Mouse (Mus musculus) CD4-positive helper T cell, adult 2 months (primary cell): ENCODE measurements around the gene Foxo3.

Experiments used
- DNase-seq: peaks from one replicate; pipeline ENCODE4 v3.0.0-alpha.2; 2012; ENCODE audit warnings: low read depth, missing footprints, low spot score

The Foxo3 gene

DNA sequence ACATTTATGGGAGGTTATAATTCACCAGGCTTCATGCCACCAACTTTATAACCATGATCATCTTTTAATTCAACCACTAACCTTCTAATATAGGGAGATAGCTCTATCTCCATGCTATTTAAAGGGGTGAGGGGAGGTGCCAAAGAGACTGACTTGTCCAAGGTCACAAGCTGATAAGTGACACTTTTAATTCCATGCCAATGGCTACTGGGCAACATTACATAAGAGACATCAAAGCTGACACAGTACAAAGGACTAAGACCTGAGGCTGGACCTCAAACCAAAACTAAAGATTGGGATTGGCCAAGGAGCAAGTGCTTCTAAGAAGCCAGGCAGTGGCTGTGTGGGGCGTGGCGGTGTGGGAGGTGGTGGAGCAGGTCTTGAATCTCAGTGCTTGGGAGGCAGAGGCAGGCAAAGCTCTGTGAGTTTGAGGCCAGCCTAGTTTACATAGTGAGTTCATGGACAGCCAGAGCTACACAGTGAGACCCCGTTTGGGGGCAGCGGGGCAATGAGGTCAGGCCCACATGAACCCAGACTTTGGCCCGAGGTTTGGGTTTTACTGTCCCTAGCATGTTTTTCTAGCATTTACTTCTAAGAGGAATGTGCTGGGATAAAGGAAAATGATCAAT lies 46.0 kb downstream of the Foxo3 start:
- no peak for DNase-seq

DNA sequence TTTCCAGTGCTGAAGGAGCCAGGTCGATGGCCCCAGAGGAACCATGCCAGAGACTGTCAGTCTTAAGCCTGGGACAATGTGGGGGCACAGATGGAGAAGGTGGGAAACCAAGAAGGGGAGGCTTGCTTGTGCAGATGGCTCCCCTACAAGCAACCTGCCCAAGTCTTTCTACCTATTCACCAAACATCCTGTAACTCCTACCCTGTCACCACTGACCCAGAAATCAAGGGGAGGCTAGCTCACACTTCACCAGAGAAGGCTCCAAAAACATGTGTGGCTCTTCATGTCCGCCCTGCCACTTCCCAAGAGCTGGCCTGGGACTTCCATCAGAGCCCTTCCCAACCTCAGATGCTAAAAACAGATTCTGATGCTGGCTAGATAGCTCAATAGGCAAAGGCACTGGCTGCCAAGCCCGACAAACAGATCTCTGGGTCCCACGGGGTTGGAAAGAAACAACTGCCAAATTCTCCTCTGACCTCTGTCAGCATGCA lies 48.8 kb downstream of the Foxo3 start:
- DNase-seq, result no peak

DNA sequence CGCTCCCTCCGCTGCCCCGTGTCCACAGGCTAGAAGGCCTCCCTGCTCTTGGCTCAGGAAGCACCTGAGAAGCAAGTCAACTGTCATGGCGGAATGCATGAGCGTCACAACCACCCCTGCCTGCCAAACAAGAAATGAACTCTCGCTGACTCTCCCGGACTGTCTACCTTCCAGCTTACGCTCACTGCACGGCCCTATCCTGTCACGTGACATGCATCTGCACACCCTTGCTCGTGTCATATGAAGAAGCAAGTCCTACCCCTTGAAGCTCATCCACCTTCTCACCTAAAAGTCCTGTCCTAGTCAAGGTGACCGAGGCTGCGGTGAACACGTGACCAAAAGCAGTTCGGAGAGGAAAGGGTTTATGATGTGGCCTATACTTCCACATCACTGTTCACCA lies 50.4 kb downstream of the Foxo3 start:
- DNase-seq, result peak; percentile 20

DNA sequence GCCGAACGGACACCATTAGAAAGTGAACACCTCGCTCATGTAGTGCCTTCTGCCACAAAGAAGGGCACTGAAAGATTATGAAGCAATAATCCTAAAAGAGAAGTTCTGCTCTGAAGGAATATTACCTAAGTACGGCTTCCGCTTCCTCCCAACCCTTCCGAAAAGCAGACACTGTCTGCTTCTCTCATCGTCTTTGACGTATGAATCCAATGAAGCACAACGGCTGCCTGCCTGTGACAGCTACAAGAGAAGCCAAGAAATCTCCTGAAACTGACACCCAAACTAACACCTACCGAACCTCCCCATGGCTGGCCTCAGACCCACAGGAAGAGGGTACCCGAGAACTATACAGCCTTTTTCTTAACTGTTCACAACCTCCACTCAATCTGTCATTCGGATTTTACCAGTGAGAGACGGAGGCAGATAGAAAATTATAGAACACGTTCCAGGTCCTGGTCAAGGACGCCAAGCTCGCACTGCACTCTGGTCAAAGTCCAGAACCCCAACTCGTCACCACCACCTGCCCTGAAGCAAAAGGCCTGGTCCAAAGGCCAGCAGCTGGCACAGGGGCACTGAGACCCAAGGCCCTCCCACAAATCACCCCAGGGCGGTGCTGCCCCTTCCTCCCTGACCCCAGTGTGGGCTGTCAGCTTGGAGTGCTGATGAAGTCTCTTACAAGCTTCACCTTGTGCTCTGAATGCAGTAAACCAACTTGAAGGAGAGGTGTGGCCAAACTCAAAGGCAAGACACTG lies 51.2 kb downstream of the Foxo3 start:
- DNase-seq, result no peak

DNA sequence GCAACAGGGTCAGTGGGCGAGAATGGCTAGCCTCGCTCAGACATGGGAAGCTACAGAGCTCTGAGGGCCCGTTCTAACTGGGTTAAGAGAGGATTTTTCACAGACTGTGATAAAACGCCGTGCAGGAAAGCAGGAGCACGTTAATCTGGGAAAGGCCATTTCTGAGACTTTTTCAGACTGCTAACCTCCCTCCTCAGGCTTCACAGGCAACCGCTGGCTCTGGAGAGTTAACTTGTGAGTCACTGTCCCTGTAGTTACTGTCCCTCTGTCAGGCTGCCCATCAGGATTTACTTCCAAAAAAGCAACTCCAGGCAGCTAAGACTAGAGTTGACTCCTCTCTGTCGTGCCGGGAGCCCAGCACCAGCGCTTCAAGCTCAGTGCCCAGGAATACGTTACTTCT lies 54.6 kb downstream of the Foxo3 start:
- DNase-seq, result no peak

DNA sequence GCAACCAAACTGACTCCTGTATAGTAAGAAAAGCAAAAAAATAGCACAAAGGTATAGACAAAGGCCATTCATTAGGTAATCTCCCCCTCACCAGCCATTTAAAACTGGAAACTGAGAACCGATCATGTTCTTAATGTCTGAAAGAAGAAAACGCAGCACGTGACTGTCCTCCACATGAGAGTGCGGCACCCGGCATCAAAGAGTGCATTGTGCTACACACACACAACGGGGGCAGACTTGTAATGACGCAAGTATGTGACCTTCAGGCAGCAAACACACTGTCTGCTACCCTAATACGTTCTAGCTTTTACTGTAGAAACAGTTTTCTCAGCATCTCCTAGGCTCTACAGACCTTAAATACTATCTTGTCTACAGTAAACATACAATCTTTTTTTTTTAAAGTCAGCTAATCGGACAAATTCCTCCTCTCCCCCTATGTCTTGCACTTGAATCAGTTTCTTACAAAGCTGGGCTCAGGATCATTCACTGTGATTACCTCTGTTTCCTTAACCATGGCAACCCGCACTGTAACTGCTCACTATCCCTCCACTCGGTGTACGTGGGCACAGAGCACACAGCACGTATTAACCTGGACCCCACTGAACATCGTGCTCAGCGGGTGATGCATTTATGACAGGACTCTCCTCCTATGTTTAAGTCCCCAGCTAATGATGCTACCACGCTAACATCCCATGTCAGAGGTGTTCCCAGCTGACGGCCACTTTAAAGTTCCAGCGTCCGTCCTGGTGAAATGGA lies 55.2 kb downstream of the Foxo3 start:
- DNase-seq, result no peak

DNA sequence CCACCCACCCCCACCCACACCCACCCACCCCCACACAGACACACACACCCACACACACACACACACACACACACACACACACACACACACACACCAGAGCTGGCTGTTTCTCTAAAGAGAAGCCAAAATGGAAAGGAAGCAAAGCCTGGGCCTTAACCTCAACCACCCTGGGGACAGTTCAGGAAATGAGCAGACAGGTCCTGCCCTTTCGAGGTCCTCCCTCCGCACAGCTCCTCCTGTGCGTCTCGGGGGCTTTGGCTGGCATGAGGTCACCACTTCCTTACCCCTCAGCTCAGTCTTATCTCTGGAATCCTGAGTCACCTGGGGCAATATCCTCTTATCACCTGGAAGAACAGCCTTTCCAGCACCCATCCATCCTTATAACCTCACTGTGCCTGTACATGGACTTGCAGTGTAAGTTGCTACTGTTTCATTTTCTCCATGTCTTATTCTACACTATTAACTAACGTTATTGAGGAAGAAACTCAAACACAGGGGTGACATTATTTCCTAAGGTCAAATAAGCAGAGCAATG lies 56.1 kb downstream of the Foxo3 start:
- peak; percentile 19 for DNase-seq

DNA sequence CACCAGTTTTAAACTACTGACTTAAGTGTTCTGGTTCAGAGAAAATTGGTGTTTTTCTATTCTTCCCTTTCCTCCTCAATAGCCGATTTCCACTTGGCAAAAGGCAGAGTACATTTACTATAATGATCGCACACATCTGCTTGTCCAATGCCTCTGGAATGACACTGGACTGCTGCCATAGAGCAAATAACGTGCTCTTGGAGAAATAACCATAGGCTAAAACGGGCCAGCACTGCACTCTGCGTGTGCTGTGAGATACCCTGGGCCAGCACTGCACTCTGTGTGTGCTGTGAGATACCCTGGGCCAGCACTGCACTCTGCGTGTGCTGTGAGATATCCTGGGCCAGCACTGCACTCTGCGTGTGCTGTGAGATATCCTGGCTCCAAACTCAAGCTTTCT lies 65.1 kb downstream of the Foxo3 start:
- DNase-seq, result no peak

DNA sequence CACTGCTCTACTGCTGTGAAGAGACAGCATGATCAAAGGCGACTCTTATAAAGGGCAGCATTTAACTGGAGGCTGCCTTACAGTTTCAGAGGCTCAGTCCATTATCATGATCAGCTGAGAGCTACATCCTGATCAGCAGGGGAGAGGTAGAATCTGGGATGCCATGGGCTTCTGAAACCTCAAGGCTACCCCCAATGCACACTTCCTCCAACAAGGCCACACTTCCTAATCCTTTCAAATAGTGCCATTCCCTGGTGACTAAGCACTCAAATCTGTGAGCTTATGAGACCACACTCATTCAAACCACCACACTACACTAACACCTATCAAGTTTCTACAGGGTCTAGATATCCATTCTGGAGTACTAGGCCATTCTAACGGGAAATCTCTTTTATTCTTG lies 65.9 kb downstream of the Foxo3 start:
- DNase-seq, result no peak

DNA sequence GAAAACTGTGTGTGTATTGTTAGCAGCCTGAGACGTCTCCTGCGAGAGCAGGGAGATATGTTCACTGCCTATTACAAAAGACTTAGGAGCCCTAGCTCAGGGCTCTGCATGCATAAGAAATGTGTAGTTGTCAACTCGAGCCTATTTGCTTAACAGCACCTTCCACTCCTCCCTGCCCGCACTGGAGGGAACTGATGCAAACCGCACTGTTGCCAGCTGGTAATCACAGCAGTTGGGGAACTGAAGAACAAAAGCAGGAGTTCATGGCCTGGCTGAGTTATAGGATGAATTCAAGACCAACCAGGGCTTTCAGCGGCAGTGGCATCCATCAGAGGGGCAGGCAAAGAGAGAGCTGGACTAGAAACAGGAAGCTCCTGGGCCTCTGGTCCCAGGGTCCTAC lies 66.7 kb downstream of the Foxo3 start:
- DNase-seq, result no peak

DNA sequence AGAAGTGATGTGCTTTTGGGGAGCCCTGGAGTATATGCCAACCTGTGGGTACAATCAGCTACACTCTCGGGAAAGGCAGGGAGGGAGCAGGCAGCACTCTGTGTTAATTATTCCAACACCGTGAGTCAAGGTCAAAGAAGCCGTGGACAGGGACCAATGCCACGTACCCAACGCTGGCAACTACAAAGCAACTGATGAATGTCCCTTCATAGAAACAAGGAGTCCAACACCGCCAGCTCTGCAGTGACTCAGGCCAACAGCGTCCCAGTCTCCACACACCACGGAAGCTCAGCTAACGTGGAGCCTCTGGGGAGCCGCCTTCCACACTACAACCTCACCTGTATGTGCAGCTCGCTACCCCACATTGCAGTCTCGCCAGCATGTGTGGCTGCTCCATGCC lies 68.9 kb downstream of the Foxo3 start:
- no peak for DNase-seq

DNA sequence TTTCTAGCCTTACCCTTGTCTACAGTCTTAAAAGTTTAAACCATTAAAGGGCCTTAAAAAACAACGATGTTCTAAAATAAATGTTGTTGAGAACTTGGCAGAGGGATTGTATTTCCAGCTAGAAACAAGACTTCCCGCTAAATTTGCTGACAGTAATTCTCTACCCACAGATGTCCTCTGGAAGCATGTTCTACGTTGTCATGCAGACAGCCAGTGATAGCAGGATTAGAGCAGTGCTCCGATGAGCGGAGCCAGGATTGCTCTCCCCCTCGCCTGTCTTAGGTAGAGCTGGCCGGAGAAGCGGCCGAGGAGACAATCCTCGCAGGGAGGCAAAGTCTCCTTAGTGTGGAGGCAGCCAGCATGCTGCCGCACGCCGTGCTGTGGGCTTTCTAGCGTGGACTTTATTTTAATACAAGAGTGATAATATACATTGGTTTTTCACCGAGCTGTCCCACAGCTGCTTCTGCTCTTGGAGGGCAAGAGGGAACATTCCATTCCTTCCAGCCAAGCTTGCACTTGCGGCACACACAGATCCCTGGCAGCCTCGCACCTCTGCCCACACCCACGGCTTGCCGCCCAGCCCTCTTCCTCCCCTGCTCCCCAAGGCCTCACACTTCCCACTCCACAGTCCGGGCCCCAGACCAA lies 71.7 kb downstream of the Foxo3 start:
- no peak for DNase-seq

DNA sequence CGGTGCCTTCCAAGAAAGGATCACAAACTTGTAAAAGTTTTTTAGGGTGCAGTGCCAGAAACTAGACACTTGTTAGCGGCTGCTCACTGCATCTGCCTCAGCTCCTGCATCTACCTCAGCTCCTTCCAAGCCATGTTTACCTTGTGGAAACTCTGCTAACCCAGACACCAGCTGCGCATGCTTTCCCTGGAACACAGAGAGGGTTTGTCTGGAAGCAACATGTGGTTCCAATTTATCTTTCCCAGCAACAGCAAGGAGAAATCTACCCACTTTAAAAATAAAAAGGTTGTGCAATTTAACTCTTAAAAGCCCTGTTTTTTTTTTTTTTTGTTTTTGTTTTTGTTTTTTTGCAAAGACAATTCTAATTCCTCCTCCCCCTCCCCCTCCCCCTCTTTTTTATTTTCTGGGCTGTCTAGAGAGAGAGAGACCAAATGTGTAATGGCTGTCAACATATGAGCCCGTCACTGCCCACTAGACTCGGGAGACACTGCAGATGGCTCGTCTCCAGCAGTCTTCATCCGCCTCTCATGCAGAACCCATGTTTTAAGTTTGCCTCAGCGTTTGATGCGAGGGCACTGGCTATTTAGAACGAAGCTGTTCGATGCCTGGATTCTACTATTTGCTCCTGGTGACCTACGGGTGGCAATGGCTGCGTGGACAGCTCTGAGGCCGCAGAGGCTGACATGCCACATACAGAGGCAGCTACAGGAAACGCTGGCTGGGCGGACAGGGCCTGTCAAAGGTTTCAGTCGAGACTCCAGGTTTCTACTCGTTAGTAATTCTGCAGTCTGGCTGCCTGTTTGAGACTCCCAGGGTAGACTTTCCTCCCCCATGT lies 73.0 kb downstream of the Foxo3 start:
- no peak for DNase-seq

DNA sequence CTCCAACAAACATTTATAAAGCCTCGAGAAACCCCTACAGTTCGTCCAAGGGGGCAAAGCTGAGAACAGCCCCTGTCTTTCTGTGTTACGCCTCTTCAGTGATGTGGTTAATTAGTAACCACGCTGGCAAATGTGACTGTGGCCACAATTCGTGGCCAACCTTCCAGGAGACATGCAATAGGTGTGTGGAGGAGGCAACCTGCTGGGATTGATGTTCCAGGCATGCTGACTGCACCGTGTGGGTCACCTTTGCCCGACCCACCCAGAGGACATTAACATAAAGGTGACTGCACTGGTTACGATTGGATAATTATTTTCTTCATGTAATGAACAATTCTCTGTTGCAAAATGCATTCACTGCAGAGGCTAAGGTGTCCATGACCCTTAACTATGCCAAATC lies 74.0 kb downstream of the Foxo3 start:
- DNase-seq, result no peak

DNA sequence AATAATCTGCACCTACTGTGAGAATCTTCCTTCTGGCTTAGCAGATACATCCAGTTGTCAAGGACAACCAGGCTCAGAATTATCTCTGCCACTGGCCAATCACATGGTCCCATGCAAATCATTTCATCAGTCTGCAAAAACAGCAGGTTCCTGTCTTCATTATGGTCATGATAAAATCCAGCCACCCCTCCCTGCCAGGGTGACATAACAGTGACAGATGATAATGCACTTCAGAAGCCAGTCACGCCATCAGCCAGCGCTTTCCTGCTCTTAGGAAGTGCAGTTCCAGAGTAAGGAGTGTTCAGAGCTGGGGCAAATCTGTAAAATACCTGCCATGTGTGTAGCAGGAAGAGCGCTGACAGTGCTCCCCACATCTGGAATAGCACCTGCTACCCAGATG lies 77.1 kb downstream of the Foxo3 start:
- DNase-seq, result no peak

DNA sequence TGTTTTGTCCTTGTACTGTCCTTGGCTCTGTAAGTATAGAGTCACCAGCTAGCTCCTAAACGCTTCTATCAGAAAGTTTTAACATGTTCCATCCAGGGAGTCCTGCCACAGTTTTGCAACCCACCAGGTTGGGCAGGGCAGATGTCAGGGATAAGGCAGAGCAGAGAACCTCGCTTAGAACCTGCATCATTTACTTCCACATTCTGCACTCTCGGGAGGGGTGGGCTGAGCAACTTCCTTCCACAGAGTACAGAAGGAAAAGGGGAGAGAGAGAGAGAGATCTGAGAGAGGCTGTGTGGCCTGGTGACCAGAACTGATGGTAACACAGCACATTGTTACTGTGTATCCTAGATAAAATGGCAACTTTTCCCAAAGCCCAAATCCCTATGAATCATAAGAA lies 77.9 kb downstream of the Foxo3 start:
- DNase-seq, result no peak

DNA sequence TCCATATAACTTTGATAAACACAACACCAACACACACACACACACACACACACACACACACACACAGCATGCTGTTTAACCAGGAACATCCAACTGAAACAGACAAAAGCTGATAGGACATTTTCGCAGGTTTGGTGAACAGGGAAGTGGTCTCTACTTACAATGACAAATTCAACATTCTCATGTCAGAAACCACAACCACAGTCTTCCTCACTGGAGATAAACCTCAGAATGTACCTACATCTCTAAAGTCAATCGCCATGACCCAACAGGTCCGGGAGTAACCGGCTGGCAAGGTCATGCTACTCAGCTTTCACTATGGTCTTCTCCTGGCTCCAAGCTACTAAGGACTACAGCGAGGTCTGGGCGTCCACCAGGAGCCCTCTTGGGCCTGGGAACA lies 81.8 kb downstream of the Foxo3 start:
- no peak for DNase-seq

DNA sequence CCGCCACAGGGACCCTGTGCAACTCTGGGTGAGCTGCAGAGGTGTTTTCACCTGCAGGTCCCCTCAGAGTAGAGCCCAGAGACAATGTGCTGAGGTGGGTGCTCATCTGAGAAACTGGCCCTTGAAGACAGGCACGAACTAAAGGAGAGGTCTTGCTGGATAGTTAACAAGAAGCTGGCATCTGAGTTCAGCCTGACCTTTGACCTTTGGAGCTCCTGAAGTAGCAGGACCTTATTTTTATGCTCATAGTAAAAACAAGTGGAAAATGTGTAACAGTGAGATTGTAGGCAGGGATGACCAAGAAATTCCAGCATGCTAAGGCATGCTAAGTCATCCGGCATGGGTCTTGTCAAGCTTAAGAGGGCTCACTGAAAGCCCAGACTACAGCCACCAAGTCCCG lies 82.6 kb downstream of the Foxo3 start:
- no peak for DNase-seq

DNA sequence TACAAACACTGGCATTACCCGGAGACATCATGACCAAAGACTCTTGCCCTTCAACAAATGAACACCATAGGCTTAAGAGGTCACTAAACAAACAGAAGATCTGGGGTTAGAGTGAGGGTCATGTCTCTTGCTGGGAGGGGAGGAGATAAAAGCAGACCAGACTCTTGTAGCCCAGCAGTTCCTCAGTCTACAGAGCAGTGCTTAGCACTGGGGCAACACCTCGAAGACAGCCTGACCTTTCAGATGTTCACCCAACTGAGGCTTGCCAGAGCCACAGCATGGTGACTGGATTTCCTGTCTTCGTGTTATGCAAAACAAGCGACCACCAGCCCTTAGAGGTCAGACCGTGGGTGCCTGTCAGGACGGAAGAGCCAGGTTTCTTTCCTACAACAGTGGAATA lies 83.6 kb downstream of the Foxo3 start:
- no peak for DNase-seq

DNA sequence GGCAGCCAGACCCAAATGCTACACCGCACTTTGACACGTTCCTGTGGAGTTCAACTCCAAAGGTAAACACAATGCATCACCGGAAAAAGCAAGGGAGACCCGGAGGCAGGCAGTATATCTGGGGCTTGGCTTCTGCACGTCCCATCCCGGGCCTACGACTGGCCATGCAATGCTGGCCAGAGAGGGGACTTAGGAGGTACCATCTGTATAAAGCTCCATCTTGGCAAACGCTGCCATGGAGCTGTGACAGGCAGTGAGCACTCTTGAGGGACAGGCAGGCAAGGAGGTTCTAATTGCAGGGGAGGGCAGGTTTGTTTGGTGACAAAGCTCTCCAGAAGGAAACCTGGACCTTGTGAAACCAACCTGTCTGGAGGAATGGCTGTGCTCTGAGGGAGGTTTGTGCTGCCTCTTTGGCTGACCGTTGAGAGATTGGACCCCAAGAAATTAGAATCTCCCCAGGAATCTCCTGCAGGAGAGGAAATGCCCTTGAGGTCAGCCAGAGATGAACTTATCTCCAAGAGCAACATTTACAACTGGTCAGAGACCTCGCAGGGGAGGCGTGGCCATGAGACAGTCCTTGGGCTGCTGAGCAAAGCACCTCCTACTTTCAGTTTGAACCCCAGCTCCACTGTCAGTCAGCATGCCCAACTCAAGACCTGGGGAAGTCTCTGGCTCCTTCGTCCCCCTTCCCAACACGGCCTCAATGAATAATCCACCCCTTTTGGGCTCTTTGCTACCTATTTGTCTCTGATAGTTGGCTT lies 86.7 kb downstream of the Foxo3 start:
- no peak for DNase-seq
